Mouse (Mus musculus) heart, adult 9 months (tissue): ENCODE results near the gene R3hdm2.

ENCODE experiments used
- DNase-seq, 2 experiments: peaks; one replicate each; pipeline ENCODE4 v3.0.0; 2022; ENCODE audit warnings: low spot score in 2 of 2

The R3hdm2 gene

DNA sequence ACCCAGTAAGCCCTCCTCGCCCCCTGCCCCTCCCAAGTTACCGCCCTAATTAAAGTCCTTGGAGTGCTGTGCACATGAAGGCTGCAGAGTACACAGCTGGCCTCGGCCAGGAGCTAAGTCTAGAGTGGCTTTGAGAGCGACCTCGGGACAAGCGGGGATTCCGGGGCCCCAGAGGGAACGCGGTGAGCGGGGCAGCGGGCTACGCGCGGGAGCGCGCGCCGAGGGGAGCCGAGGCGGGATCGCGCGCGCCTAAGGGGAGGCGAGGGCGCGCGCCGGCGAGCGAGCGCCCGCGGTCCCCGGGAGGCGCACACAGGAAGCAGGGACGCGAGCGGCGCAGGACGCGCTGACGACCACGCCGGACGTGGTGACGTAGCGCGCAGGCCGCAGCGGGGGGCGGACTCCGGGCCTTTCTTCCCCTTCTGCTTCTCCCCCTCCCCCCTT is at the start of gene R3hdm2:
TSS of gene R3hdm2 (plus strand) at position 77 of the 441 bp plus-strand sequence.
- DNase-seq = peak; percentile 88 to 90

DNA sequence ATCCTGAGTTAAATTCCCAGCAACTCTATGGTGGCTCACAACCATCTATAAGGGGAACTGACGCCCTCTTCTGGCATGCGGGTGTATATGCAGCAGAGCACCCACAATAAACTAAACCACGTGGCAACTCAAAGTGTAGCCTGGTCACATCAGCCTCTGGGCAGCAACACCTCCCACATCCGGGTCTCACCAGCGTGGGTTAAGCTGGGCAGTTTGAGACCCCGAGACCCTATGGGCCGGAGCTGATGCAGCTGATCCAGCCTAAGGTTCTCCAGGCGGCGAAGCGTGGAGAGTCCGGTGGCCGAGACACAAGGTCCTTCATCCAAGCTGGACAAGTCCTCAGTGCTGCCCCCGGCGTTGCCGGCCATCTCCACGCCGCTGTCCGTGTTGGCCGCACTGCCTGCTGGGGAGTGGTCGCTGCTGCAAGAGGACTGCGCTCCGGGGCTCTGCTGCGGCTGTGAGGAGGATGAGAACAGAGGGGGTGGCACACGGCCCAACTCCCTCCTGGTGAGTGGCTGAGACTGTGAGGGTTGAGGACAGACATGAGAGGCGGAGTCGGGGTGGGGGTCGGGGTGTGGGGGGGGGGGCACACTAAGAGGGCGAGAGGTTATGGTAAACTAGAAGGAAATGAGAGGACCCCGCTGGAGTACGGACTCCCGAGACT is 47.8 kb upstream of the R3hdm2 start:
- no peak for DNase-seq

DNA sequence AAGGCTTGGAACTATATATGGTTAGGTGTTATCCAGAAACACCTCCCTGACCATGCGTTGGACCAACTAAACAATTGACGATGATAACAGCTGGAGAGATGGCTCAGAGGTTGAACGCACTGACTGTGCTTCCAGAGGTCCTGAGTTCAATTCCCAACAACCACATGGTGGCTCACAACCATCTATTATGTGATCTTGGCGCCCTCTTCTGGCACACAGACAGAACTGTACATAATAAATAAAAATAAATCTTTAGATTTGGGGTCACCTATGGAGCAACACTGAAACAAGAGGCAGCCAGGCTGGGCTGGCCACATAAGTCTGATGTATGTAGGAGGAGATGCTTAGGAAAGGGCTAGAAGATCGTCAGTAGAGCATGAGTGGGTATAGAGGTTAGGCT is 47.0 kb upstream of the R3hdm2 start:
- DNase-seq = no peak

DNA sequence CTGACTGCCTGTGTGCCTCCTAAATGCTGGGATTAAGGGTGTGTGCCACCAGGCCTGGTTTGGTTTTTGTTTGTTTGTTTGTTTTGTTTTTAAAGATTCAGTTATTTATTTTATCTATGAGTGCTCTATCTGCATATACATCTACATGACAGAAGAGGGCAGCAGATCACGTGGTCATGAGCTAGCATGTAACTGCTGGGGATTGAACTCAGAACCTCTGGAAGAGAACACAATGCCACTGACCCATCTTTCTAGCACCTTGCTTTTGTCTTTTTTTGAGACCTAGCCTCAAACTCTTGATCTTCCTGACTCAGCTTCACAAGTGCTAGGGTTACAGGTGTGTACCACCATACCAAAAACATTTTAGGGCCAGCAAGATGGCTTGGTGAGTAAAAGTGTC is 44.9 kb upstream of the R3hdm2 start:
- DNase-seq = no peak

DNA sequence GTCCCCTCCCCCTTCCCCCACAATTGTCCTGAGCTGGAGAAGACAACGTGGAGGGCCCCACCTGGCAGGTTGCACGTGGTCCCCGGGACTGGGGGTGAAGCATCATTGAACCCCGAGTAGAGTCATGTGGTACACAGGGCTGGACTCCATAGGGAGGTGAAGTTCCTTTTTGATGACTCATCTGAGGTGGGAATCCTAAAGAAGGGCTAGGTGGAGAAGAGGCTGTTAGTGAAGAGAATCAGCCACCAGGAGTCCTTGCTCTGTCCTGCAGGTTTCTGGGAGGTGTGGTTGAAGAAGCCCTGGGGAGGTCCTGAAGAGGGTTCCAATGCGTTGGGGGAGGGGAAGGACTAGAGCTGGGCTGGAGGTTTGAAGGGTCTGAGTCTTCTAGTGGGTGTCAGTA is 43.2 kb upstream of the R3hdm2 start:
- no peak for DNase-seq

- no peak for DNase-seq
These were observed 42.5 kb upstream of the R3hdm2 start for GRCm38 (mm10) chr10:127337536-127338099.

DNA sequence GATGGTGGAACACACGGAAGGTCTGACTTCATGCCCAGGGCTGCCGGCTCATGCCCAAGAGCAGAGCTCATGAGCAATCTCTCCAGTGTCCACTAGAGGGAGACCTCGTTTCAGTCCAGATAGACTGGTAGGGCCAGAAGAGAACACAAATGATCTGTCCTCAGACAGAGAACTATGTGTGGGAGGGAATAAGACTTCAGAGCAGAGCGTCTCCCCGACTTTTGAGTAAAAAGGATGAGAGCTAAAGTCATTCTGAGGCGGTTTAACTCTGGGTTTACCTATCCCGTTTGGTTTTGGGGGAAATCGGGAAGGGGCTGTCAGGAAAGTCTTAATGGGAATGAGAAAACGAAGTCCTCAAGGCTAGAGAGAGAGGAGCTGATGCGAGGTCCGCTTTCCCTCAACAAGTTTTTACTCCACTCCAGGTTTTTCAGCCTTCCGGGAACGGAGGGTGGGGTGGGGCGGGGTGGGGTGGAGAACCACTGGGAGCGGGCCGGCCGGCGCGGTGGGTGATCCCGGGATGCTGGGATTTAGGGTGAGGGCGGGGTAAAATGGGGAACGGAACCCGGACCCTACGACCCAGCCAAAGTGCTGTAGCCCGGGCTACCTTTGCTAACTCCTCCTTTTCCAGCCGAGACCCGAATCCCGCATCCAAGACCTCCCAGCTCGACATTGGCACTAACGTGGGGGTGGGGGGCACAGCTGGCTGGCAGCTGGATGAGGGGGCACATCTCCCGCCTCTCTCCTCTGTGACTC is 41.0 kb upstream of the R3hdm2 start:
- DNase-seq = peak; percentile 86 to 91

DNA sequence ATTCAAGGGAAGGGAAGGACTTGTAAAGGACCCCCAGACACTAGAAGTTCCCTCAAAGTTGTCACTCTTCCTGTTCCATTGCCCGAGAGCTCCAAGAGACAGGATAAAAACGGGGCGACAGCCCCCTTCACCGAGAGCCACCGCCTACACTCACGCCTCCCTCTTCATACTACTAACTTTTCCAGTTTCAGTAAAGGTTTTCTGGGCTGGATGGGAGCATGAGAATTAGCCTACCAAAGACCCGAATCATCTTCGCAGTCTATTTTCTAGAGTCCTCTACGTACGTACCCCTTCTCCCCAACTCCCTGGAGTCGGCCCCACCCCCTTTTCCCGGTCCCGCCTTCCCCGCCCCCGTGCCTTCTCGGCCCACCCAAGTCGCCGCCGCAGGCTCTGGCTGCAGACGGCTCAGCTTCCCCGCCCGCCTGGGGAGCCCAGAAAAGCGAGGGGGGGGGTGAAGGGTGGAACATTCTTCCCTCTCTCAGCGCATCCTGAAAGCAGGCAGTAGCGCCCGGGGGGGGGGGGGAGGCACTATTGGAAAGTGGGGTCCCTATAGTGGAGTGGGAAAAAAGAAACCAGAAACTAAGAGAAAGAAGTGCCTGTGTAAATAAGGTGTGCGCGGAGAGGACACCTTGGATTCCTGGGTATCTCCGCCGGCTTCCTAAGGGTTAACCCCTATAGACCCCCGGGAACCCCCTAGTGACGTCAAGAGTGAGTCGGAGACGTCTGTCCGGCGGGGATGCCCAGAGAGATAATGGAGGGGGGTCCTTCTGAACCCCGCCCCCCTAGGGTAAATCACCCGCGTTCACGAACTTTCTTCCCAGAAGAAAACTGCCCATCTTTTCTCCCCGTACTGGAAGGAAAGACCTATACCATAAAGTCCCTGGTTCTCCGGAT is 40.2 kb upstream of the R3hdm2 start:
- peak; percentile 38 to 43 for DNase-seq

- no peak for DNase-seq
These were observed 39.4 kb upstream of the R3hdm2 start for GRCm38 (mm10) chr10:127340577-127341359.

DNA sequence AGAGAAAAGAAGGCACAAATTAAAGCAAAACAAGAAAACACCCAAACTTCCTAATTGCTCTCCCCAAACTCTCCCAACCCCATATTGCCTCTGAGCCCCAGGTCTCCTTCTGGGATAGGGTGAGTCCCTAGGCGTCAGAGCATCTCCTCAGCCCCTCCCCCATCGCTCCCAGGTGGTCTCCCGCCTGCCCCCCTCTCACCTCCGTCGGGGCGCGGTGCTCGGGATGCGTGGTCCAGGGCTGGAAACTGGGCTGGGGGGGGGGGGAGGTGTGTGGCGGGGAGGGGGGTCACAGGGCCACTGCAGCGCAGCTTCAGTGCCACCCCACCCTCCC is 38.8 kb upstream of the R3hdm2 start:
- no peak for DNase-seq

DNA sequence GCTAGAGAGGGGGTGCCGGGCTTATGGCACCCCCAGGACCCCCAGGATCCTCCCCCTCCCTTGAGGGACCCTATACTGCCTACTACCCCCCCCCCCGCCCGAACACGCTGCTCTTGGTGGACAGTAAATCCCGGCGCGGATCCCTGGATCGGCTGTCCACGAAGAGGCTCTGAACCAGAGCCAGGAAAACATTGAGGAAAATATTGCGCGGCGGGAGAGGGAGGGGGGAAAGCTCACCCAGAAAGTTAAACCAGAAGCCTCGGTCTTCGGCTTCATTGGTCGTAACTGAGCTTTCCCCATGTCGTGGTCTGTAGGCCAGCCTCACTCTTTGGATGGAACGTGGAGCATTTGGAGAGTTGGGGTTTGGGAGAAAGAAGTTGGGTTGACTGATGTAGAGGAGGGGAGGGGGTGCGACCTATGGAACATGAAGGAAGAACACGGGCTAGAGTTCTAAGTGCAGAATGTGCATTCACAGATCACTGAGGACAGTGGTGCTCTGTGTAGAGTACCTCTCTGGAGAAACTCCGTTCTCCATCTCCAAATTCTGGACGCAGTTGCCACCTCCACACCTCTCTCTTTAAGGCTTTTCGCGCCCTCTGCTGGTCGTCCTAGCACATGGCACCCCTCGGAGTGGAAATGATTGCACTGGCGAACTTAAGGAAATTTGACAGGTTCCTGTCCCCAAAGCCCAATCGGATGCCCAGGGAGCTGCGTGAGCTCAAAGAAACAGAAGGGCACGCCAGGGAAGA is 38.1 kb upstream of the R3hdm2 start, which contains the start of gene Gli1:
TSS of gene Gli1 (minus strand) at position 84 of the 749 bp plus-strand sequence.
- DNase-seq = peak; percentile 66 to 82

GRCm38 (mm10) chr10:127343029-127343428 is 37.1 kb upstream of the R3hdm2 start:
- DNase-seq = no peak

DNA sequence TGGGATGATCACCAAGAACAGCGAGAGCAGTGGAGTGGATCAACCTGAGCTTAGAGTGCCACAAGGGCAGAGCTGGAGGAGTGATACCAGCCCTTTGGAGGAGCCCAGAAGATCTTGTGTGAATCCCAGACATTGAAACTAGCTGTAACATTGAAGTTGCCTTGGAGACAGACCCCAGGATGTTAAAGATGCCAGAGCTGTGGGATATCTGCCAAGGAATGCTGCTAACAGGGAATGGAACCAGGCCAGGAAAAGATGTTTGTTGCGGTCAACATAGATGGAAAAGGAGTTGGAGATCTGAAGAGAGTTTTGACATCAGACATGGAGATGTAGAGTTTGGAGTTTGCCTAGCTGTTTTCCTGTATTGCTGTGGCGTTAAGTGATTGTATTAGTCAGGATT is 34.0 kb upstream of the R3hdm2 start:
- no peak for DNase-seq

GRCm38 (mm10) chr10:127348957-127349356 is 31.2 kb upstream of the R3hdm2 start:
- DNase-seq = no peak

GRCm38 (mm10) chr10:127349810-127350209 is 30.3 kb upstream of the R3hdm2 start:
- DNase-seq = no peak

GRCm38 (mm10) chr10:127350594-127351284 is 29.4 kb upstream of the R3hdm2 start:
- DNase-seq = peak in 1 of 2 experiments; percentile 44

DNA sequence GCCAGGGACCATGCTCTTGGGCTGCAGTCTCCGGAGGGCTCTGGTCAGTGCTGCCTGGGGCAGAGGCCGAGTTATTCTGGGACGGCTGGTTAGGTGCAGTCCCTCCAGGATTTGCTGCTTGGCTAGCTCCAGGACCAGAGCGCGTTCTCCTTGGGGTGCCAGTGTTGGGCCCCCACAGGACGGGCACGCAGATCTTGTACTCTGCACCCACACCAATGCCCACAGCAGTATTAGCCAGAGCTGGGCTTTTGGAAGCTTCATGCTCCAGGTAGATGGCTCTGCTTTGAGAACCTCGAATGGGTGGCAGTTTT is 28.9 kb upstream of the R3hdm2 start:
- no peak for DNase-seq

GRCm38 (mm10) chr10:127351719-127352118 is 28.4 kb upstream of the R3hdm2 start:
- DNase-seq = no peak

DNA sequence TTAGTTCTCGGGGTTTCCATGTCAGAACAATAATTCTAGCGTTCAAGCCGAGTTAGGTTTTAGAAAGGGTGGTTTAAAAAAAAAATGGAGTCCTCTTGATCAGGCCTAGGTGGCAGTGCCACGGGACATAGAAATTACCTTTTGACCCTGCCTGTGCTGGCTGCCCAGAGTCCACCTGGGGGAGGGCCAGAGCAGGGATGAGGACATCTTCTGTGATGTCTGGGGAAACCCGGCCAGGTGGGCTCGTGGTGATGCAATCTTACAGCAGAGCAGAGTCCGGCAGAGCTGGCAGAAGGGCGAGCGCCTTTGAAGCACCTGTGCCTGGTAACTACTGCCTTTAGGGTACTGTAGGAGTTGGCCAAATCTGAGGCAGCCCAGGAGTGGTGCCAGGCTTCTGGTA is 27.9 kb upstream of the R3hdm2 start:
- no peak for DNase-seq

DNA sequence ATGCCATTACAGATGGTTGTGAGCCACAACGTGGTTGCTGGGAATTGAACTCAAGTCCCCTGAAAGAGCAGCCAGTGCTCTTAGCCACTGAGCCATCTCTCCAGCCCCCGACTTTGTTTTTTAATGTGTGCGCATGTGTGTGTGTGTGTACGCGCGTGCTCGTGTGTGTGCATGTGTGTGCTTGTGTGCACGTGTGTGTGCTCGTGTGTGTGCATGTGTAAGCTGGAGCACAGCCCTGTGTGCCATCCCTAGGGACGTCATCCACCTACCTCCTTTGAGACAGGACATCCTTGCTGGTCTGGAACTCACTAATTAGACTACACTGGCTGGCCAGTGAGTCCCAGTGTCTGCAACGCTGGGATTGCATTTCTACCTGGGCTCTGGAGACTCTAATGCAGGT is 27.4 kb upstream of the R3hdm2 start:
- DNase-seq = no peak
